Mouse (Mus musculus) left cerebral cortex, postnatal 10 days (tissue): ENCODE measurements around the gene Jak3. TPM values are rescaled to one million over a fixed set of nuclear protein-coding genes. Genes with fewer than 3 reads are reported as not detected.

ENCODE experiments used
- microRNA-seq: library from miRNA; unstranded; fragments of <30 nt; microRNA quantifications from one replicate; pipeline ENCODE4 v1.2.0, GENCODE M21; 2022
- total RNA-seq, 2 experiments: library from RNA; stranded (reverse); gene quantifications; 2 replicates each; pipeline ENCODE4 v1.2.3; 2021

The Jak3 gene
- total RNA-seq, 2 experiments from 2014 or later: 6.1 to 6.6 TPM

Small RNA genes lying within 50 kb of the gene (microRNA-seq; reads per million reads assigned to microRNA genes)
- gene Mir6769b: 26.4 reads per million, percentile 43 among the genes with 10 or more reads in this experiment

Other genes with a start within 250 kb of the Jak3 start
- gene Abhd8, start 212.6 kb upstream of the Jak3 start, total RNA-seq: 100 to 1,000 TPM; 171 to 183 TPM
- 10 to 100 TPM; 67.1 to 72.5 TPM for gene Mrpl34, start 211.3 kb upstream of the Jak3 start, total RNA-seq
- gene Dda1, start 207.1 kb upstream of the Jak3 start, total RNA-seq: 100 to 1,000 TPM; 120 to 127 TPM
- gene Ano8, start 190.3 kb upstream of the Jak3 start, total RNA-seq: 10 to 100 TPM; 67.7 to 71.5 TPM
- 10 to 100 TPM; 29.0 to 29.2 TPM for gene Gtpbp3, start 188.2 kb upstream of the Jak3 start, total RNA-seq
- gene Plvap, start 164.5 kb upstream of the Jak3 start, total RNA-seq: 1 to 10 TPM; 5.6 to 7.3 TPM
- gene Ccdc194, start 150.6 kb upstream of the Jak3 start, total RNA-seq: not detected
- gene Bst2, start 138.8 kb upstream of the Jak3 start, total RNA-seq: 1 to 10 TPM in 1 of 2 experiments, under 1 TPM in 1; 0.95 to 3.4 TPM
- gene Mvb12a, start 133.4 kb upstream of the Jak3 start, total RNA-seq: 10 to 100 TPM; 35.1 to 36.6 TPM
- gene Tmem221, start 117.4 kb upstream of the Jak3 start, total RNA-seq: not detected
- gene Nxnl1, start 109.7 kb upstream of the Jak3 start, total RNA-seq: not detected
- 10 to 100 TPM; 69.5 to 73.6 TPM for gene Slc27a1, start 107.4 kb upstream of the Jak3 start, total RNA-seq
- 10 to 100 TPM; 63.1 to 75.1 TPM for gene Pgls, start 84.1 kb upstream of the Jak3 start, total RNA-seq
- gene Fam129c, start 78.6 kb upstream of the Jak3 start, total RNA-seq: 1 to 10 TPM; 3.4 to 3.5 TPM
- 10 to 100 TPM; 65.9 to 71.6 TPM for gene Colgalt1, start 65.3 kb upstream of the Jak3 start, total RNA-seq
- gene Unc13a, start 4.5 kb upstream of the Jak3 start, total RNA-seq: 100 to 1,000 TPM; 279 to 290 TPM
- gene Insl3, start 12.9 kb downstream of the Jak3 start, total RNA-seq: 1 to 10 TPM; 1.2 to 2.0 TPM
- under 1 TPM; 0.26 to 0.41 TPM for gene B3gnt3, start 25.5 kb downstream of the Jak3 start, total RNA-seq
- 100 to 1,000 TPM; 139 to 143 TPM for gene Fcho1, start 49.4 kb downstream of the Jak3 start, total RNA-seq
- gene Zfp709, start 205.7 kb downstream of the Jak3 start, total RNA-seq: 10 to 100 TPM; 12.1 to 13.3 TPM
- 1 to 10 TPM; 9.9 to 10.0 TPM for gene Zfp882, start 232.3 kb downstream of the Jak3 start, total RNA-seq
- gene Zfp617, start 232.3 kb downstream of the Jak3 start, total RNA-seq: 10 to 100 TPM; 27.4 to 30.0 TPM